Mouse (Mus musculus): ENCODE measurements around the gene Sdhaf3. TPM values are rescaled to one million over a fixed set of nuclear protein-coding genes. Genes with fewer than 3 reads are reported as not detected.

The Sdhaf3 gene
- total RNA-seq, 2 experiments from 2014 or later: 4.6 to 4.7 TPM

- no peak for DNase-seq (ENCODE audit: low spot score in 2 of 2)
Observed at GRCm38 (mm10) chr6:7062819-7063218, 107.0 kb downstream of the Sdhaf3 start.

GRCm38 (mm10) chr6:7068782-7069181 lies 113.0 kb downstream of the Sdhaf3 start:
- DNase-seq (ENCODE audit: low spot score in 2 of 2): no peak

GRCm38 (mm10) chr6:7069463-7069862 lies 113.7 kb downstream of the Sdhaf3 start:
- DNase-seq (ENCODE audit: low spot score in 2 of 2): no peak

- no peak for DNase-seq (ENCODE audit: low spot score in 2 of 2)
Observed at GRCm38 (mm10) chr6:7082054-7082453, 126.2 kb downstream of the Sdhaf3 start.

GRCm38 (mm10) chr6:7082467-7083259 lies 126.9 kb downstream of the Sdhaf3 start:
- DNase-seq (ENCODE audit: low spot score in 2 of 2): no peak

- DNase-seq (ENCODE audit: low spot score in 2 of 2): no peak
Observed at GRCm38 (mm10) chr6:7083661-7084060, 127.9 kb downstream of the Sdhaf3 start.

- DNase-seq (ENCODE audit: low spot score in 2 of 2): peak; percentile 6 to 29
Observed at GRCm38 (mm10) chr6:7084370-7084769, 128.6 kb downstream of the Sdhaf3 start.

- no peak for DNase-seq (ENCODE audit: low spot score in 2 of 2)
Observed at GRCm38 (mm10) chr6:7085506-7085905, 129.7 kb downstream of the Sdhaf3 start.

GRCm38 (mm10) chr6:7092094-7092493 lies 136.3 kb downstream of the Sdhaf3 start:
- no peak for DNase-seq (ENCODE audit: low spot score in 2 of 2)

Other genes with a start within 250 kb of the Sdhaf3 start
- gene Dlx6, start 92.7 kb upstream of the Sdhaf3 start, total RNA-seq (2021): 1 to 10 TPM; 6.6 to 7.0 TPM
- gene Dlx5, start 73.9 kb upstream of the Sdhaf3 start, total RNA-seq (2021): 1 to 10 TPM; 5.8 to 5.9 TPM

Data from layer of hippocampus, postnatal 10 days (tissue).